Mouse (Mus musculus) erythroblast, embryonic 14.5 days (primary cell): ENCODE measurements around the gene Cilp2.

Experiments
- GATA1 ChIP-seq: IDR thresholded peaks from 2 replicates; pipeline ENCODE4 v1.6.1; 2012; ENCODE audit warnings: low read length, inconsistent platforms, mixed read lengths
- TAL1 ChIP-seq: IDR thresholded peaks from 3 replicates; pipeline ENCODE4 v1.6.1; 2012; ENCODE audit warnings: low read length, inconsistent platforms, mixed read lengths

GRCm38 (mm10) chr8:69849899-69850298 is 37.6 kb downstream of the Cilp2 start:
- no peak for TF ChIP-seq TAL1
- TF ChIP-seq GATA1 = no peak
